Mouse (Mus musculus) neural tube, embryonic 11.5 days (tissue): Measurements from ENCODE around the gene Ifit2. TPM values are rescaled to one million over a fixed set of nuclear protein-coding genes. Genes with fewer than 3 reads are reported as not detected.

Experiments
- ATAC-seq: fragments of 200-750 bp; cut with Nextera tagmentation; 2 replicates; pipeline ENCODE4 v1.8.0; 2017; ENCODE audit warnings: moderate number of reproducible peaks, mild to moderate bottlenecking, moderate TSS enrichment, moderate library complexity; ENCODE audit not compliant: insufficient read depth, low FRiP score, low TSS enrichment
- DNase-seq: peaks from one replicate; pipeline ENCODE4 v3.0.0-alpha.2; 2015; ENCODE audit warnings: low spot score
- H3K27ac ChIP-seq: fragments of 300-500 bp; sonication (generic); 2 replicates; pipeline ENCODE4 v1.5.1; 2014; ENCODE audit warnings: low read depth, mild to moderate bottlenecking, low read length
- H3K27me3 ChIP-seq: fragments of 300-500 bp; sonication (generic); 2 replicates; pipeline ENCODE4 v1.6.1; 2014; ENCODE audit warnings: mild to moderate bottlenecking, low read length, mixed read lengths; ENCODE audit not compliant: control insufficient read depth, insufficient read depth
- H3K36me3 ChIP-seq: fragments of 300-500 bp; sonication (generic); 2 replicates; pipeline ENCODE4 v1.6.1; 2014; ENCODE audit warnings: mild to moderate bottlenecking, low read length, moderate library complexity, mixed read lengths; ENCODE audit not compliant: control insufficient read depth, insufficient read depth
- H3K4me1 ChIP-seq: fragments of 300-500 bp; sonication (generic); 2 replicates; pipeline ENCODE4 v1.6.1; 2014; ENCODE audit warnings: low read length, mixed read lengths; ENCODE audit not compliant: control insufficient read depth, insufficient read depth
- H3K4me2 ChIP-seq: fragments of 300-500 bp; sonication (generic); 2 replicates; pipeline ENCODE4 v1.6.1; 2014; ENCODE audit warnings: low read depth, mild to moderate bottlenecking, moderate library complexity
- H3K4me3 ChIP-seq: fragments of 300-500 bp; sonication (generic); 2 replicates; pipeline ENCODE4 v1.5.1; 2014; ENCODE audit warnings: low read depth, low read length
- H3K9ac ChIP-seq: fragments of 300-500 bp; sonication (generic); 2 replicates; pipeline ENCODE4 v1.6.1; 2014; ENCODE audit warnings: mild to moderate bottlenecking, low read length
- H3K9me3 ChIP-seq: fragments of 300-500 bp; sonication (generic); 2 replicates; pipeline ENCODE4 v1.6.1; 2016; ENCODE audit warnings: low read length; ENCODE audit not compliant: control insufficient read depth
- WGBS: fragments of 180-500 bp; shearing (Covaris S2); extraction: QIAGEN DNeasy Blood & Tissue Kit; methylation state at CpG from one replicate; pipeline ENCODE4 v1.1.7; 2014; 5-methylcytosine and 5-hydroxymethylcytosine counted together
- polyA plus RNA-seq: library from polyadenylated mRNA; unstranded; fragments of >200 nt; fragmentation: Nextera tagmentation; extraction: Ambion mirVana; gene quantifications from 2 replicates; pipeline ENCODE4 v1.2.1, GENCODE M21; 2014

Ifit2 gene
- polyA plus RNA-seq, 1 experiment from 2014 or later = 4.8 TPM

DNA sequence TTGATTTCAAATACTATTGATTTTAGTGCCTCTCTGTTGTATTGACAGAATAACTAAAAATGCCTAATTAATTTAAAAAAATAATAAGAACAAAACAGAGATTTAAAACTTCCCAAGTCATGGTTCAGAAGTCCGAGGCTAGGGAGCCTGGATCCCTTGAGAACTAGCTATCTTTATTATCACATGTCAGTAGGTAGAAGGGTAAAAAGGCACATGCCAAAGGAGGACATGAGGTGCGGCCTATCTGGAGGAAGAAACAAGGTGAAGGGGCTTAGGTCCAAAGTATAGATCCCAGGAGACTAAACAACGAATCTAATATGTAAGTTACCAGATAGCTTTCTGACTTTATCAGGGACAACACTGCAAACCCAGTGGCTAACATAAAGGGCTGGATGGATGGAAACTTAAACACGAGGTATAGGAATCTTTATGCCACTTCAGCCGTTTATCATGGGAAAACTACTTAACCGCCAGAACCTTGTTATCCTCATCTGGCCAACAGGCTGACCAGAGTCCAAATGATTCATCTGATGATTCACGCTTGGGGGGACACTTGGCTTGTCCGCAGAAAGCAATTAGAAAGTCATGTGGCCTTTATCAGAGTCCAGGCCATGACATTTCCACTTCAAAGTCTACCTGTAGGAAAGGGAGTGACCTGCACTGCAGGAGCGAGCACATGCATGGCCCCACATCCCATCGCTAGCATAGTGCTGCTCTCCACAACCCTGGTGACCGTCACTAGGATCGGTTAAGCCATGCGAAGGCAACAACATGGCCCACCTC is 32.5 kb upstream of the Ifit2 start:
- no peaks in the 10 kb centered on the region for H3K4me1 ChIP-seq
- H3K4me3 ChIP-seq = no peak overlapping the region
- no peak overlapping the region for H3K27ac ChIP-seq
- WGBS = 93% methylated on average over 13 of the region's 13 CpGs
- no peak overlapping the region for H3K9ac ChIP-seq
- H3K27me3 ChIP-seq = no peaks in the 10 kb centered on the region
- H3K36me3 ChIP-seq = no peaks in the 10 kb centered on the region
- H3K4me2 ChIP-seq = no peak overlapping the region
- no peaks in the 10 kb centered on the region for H3K9me3 ChIP-seq
- no peak for ATAC-seq
- DNase-seq = no peak

DNA sequence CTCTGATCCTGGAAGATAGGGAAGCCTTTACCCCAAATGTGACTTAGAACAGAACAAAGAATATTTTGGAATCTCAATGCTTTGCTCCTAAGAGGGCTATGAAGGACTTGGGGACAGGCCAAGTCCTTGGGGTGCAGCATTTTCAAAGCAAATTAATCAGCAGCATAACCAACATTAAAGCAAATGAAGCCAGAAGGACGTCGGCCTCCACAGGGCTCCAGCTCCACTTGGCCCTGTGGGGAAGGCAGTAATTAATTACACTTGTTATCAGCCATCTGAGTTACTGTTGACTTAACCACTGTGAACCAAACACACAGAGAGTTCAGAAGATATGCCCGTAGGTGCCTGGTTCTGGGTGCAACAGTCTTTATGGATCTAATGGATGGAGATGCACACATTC is 31.7 kb upstream of the Ifit2 start:
- ATAC-seq = no peak
- H3K27ac ChIP-seq = no peak overlapping the region
- H3K9me3 ChIP-seq = no peaks in the 10 kb centered on the region
- H3K4me2 ChIP-seq = no peak overlapping the region
- no peaks in the 10 kb centered on the region for H3K4me1 ChIP-seq
- no peak for DNase-seq
- no peak overlapping the region for H3K9ac ChIP-seq
- WGBS = 76% methylated on average over 3 of the region's 3 CpGs
- no peaks in the 10 kb centered on the region for H3K27me3 ChIP-seq
- H3K4me3 ChIP-seq = no peak overlapping the region
- H3K36me3 ChIP-seq = no peaks in the 10 kb centered on the region

DNA sequence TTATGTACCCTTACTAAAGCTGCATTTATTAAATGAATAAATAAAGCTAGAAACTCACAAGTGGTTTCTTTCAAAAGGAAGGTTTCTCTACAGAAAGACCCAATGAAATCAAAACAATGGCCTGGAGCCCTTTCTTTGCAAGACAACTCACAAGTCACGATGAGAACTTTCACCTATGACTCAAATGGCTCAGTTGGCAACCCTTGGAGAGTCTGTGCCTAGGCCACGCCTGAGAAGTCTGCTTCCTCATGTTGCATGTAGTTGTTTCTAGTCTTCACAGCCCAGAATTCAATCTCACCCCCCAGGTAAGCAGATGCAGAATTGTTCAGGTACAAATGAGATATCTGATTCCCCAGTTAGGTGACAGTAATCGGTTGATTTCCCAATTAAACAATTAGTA is 30.8 kb upstream of the Ifit2 start:
- Histone ChIP-seq H3K27me3 (no peaks in the 10 kb centered on the region), H3K9ac (no peak overlapping the region), H3K36me3 (no peaks in the 10 kb centered on the region), H3K9me3 (no peaks in the 10 kb centered on the region), H3K4me3 (no peak overlapping the region), H3K4me1 (no peaks in the 10 kb centered on the region), H3K4me2 (no peak overlapping the region), H3K27ac (no peak overlapping the region)
- DNase-seq = no peak
- ATAC-seq = no peak
- WGBS = 90% methylated on average over 3 of the region's 3 CpGs

DNA sequence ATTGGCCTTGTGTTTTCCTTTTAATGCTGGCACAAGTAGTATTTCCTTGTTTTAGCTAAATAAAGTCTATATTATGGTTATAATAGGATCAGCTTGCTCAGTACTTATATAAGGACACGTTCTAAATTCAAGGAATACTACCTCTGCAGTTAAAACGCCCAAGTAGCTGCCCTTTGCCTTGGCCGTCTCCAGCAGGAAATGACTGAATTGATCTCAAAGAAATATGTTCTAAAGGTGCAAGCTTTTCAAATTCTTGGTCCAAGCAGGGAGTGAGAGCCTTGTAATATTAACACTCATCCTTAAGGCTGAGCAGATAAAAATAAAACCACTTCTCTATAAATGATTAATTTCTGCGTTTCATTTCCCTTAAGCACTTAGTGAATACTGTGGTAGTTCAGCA is 30.4 kb upstream of the Ifit2 start:
- H3K4me1 ChIP-seq = no peaks in the 10 kb centered on the region
- no peaks in the 10 kb centered on the region for H3K36me3 ChIP-seq
- WGBS = 93% methylated on average over 4 of the region's 4 CpGs
- no peak for DNase-seq
- no peak overlapping the region for H3K4me2 ChIP-seq
- H3K4me3 ChIP-seq = no peak overlapping the region
- ATAC-seq = no peak
- no peak overlapping the region for H3K9ac ChIP-seq
- no peaks in the 10 kb centered on the region for H3K27me3 ChIP-seq
- H3K9me3 ChIP-seq = no peaks in the 10 kb centered on the region
- H3K27ac ChIP-seq = no peak overlapping the region

DNA sequence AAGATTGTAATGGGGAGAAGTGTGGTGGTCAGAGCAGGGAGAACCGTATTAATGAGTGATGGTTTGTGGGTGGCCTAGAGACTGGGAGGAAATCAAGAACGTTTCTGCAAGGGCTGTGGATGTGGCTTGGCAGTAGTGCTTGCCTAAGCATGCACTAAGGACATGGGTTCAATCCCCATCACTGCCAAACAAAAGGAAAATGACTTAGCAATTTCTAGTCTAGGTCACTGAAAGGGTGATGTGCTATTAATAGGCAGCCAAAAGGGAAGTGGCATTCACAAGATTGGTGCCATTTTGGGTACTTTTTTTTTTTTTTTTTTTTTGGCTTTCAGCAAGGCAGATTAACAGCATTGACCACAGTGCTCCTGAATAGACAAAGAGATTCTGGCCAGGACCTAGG is 29.1 kb upstream of the Ifit2 start:
- Histone ChIP-seq H3K27me3 (no peaks in the 10 kb centered on the region), H3K9me3 (no peaks in the 10 kb centered on the region), H3K4me1 (no peaks in the 10 kb centered on the region), H3K4me2 (no peak overlapping the region), H3K36me3 (no peaks in the 10 kb centered on the region), H3K9ac (no peak overlapping the region), H3K27ac (no peak overlapping the region), H3K4me3 (no peak overlapping the region)
- ATAC-seq (no peak), DNase-seq (no peak)
- WGBS = 81% methylated on average over 2 of the region's 2 CpGs

DNA sequence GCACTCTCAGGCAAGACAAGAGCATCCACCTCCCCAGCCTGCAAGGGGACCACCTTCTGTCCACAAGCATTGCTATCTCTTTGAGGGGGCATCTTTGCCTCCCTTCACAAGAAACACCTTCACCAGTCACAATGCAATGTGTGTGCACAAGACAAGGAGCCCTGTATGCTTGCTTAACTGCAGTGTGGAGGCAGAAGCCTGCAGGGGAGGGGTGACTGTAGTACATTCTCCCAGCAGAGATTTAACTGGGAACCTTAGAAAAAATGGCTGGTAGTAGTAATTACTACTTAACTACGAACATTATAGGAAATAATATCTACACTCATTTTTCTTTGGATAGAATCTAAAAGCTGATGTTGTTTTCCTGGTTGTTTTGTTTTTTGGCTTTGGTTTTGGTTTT is 28.5 kb upstream of the Ifit2 start:
- WGBS = 86% methylated on average over 1 of the region's 1 CpGs
- no peaks in the 10 kb centered on the region for H3K27me3 ChIP-seq
- no peak overlapping the region for H3K27ac ChIP-seq
- H3K36me3 ChIP-seq = no peaks in the 10 kb centered on the region
- ATAC-seq (no peak), DNase-seq (no peak)
- H3K4me2 ChIP-seq = no peak overlapping the region
- no peak overlapping the region for H3K4me3 ChIP-seq
- H3K9me3 ChIP-seq = no peaks in the 10 kb centered on the region
- H3K4me1 ChIP-seq = no peaks in the 10 kb centered on the region
- H3K9ac ChIP-seq = no peak overlapping the region

DNA sequence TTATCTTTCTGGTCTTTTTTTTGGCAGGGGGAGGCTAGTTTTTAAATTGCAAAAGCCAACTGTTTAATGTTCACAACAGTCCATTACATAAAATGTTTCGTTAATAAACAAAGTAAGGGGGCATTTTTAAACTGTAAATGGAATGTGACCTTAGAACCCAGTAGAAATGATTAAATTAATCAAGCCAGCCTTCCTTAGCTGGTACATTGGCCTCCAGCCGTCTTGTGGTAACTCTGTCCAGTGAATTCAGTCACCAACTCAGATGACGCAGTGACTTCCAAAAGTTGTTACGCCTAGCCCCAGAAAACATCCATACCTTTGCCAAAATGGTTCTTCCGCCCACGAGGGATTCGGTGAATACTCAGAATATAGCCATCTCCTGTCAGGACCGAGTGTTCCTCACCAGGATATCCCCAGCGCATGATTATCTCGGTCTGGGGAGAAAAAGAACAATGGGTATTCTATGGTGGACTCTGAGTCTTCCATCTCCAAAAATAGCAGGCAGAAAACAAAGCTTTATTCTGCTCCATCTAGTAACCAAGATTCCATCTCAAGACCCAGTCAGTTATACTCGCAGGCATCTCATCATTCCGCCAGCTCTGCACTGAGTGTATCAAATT is 27.3 kb upstream of the Ifit2 start:
- 83% methylated on average over 12 of the region's 12 CpGs for WGBS
- Histone ChIP-seq H3K4me1 (no peaks in the 10 kb centered on the region), H3K4me2 (no peak overlapping the region), H3K9me3 (no peaks in the 10 kb centered on the region), H3K27me3 (no peaks in the 10 kb centered on the region), H3K36me3 (no peaks in the 10 kb centered on the region), H3K9ac (no peak overlapping the region), H3K27ac (no peak overlapping the region), H3K4me3 (no peak overlapping the region)
- ATAC-seq (no peak), DNase-seq (no peak)

DNA sequence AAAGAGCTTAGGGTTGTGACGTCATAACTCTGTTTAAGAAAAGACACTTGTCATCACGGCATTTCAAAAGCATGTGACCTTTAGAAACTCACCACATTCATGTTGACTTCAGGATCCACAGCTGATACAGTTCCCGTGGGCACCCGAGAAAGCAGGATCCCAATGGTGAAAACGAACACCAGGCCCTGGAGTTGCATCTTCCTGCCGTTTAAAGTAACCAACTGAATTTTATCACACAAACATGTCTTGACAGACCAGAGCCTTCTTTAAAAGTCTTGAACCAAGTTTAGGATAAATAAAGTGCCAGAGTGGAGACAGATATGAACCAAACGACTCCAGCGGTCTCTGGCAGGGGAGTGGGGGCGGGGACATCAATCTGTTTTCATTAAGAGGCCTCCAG is 25.8 kb upstream of the Ifit2 start:
- H3K27me3 ChIP-seq = no peaks in the 10 kb centered on the region
- no peaks in the 10 kb centered on the region for H3K9me3 ChIP-seq
- no peak overlapping the region for H3K4me2 ChIP-seq
- WGBS = 79% methylated on average over 9 of the region's 9 CpGs
- no peaks in the 10 kb centered on the region for H3K36me3 ChIP-seq
- DNase-seq = no peak
- H3K27ac ChIP-seq = no peak overlapping the region
- no peaks in the 10 kb centered on the region for H3K4me1 ChIP-seq
- no peak overlapping the region for H3K4me3 ChIP-seq
- ATAC-seq = no peak
- H3K9ac ChIP-seq = no peak overlapping the region

DNA sequence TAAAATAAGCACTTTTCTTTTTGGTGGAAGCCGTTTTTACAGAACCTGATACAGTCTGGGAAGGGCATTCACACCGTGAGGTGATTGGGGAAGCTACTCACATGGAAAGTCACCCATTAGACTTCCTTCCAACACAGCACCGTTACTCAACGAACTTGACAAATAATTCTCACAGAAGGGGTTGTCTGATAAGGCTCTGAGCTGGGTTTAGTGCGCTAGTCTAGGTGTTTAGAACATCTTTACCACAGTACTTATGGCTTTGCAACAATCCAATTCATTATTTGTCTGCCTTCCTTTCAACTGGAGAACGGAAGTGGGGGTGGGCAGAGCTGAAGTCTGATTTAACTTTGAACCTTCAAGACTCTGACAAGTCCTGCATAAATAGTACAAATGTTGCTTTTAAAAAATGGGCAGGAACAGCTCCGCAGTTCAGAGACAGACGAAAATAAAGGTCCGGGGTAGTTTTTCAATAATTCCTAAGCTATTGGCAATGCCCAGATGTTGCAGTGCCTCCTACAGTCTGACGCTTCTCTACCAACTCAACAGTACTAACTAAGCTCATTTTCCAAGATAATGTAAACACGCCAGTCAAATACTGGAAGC is 24.1 kb upstream of the Ifit2 start:
- Histone ChIP-seq H3K36me3 (no peaks in the 10 kb centered on the region), H3K4me1 (no peaks in the 10 kb centered on the region), H3K9me3 (no peaks in the 10 kb centered on the region), H3K4me2 (peak overlapping the region; percentile 79), H3K9ac (peak overlapping the region; percentile 66), H3K27me3 (no peaks in the 10 kb centered on the region), H3K4me3 (peak overlapping the region; percentile 61), H3K27ac (no peak overlapping the region)
- DNase-seq = no peak
- no peak for ATAC-seq
- WGBS = 45% methylated on average over 11 of the region's 11 CpGs
